Mouse (Mus musculus) kidney, postnatal 0 days (tissue): ENCODE data around the gene Fam45a. TPM values are rescaled to one million over a fixed set of nuclear protein-coding genes. Genes with fewer than 3 reads are reported as not detected.
A peak's percentile ranks its signal among the peaks of the same experiment; 100 is the strongest.

Experiments used
- ATAC-seq: fragments of 200-750 bp; cut with Nextera tagmentation; replicated peaks from 2 replicates; pipeline ENCODE4 v1.8.0; 2017; ENCODE audit warnings: low read depth, moderate number of reproducible peaks, moderate TSS enrichment, moderate library complexity; ENCODE audit not compliant: low FRiP score
- DNase-seq: peaks from one replicate; pipeline ENCODE4 v3.0.0-alpha.2; 2016; ENCODE audit warnings: low spot score
- H3K27ac ChIP-seq: fragments of 300-500 bp; sonication (generic); 2 replicates; pipeline ENCODE4 v1.5.1; 2014; ENCODE audit warnings: mild to moderate bottlenecking
- H3K27me3 ChIP-seq: fragments of 300-500 bp; sonication (generic); 2 replicates; pipeline ENCODE4 v1.6.1; 2014; ENCODE audit warnings: low read length, mixed read lengths; ENCODE audit not compliant: insufficient read depth
- H3K36me3 ChIP-seq: fragments of 300-500 bp; sonication (generic); 2 replicates; pipeline ENCODE4 v1.6.1; 2014; ENCODE audit warnings: low read length, mixed read lengths; ENCODE audit not compliant: insufficient read depth
- H3K4me1 ChIP-seq: fragments of 300-500 bp; sonication (generic); replicated peaks from 2 replicates; pipeline ENCODE4 v1.6.1; 2014; ENCODE audit warnings: antibody characterized with exemption, low read length, mixed read lengths; ENCODE audit not compliant: insufficient read depth
- H3K4me2 ChIP-seq: fragments of 300-500 bp; sonication (generic); 2 replicates; pipeline ENCODE4 v1.6.1; 2014; ENCODE audit warnings: mild to moderate bottlenecking, low read length, moderate library complexity, mixed read lengths
- H3K4me3 ChIP-seq: fragments of 300-500 bp; sonication (generic); replicated peaks from 2 replicates; pipeline ENCODE4 v1.5.1; 2014; ENCODE audit warnings: low read depth, low read length
- H3K9ac ChIP-seq: fragments of 300-500 bp; sonication (generic); 2 replicates; pipeline ENCODE4 v1.6.1; 2014; ENCODE audit warnings: low read depth, low read length
- H3K9me3 ChIP-seq: fragments of 300-500 bp; sonication (generic); replicated peaks from 2 replicates; pipeline ENCODE4 v1.6.1; 2016; ENCODE audit warnings: low read length, inconsistent platforms, mixed read lengths
- CTCF ChIP-seq: IDR thresholded peaks from 2 replicates; pipeline ENCODE4 v1.5.1; 2016; ENCODE audit warnings: antibody characterized with exemption, low read depth, mild to moderate bottlenecking, moderate library complexity
- WGBS: fragments of 180-500 bp; shearing (Covaris S2); extraction: QIAGEN DNeasy Blood & Tissue Kit; methylation state at CpG from one replicate; pipeline ENCODE4 v1.1.7; 2014; 5-methylcytosine and 5-hydroxymethylcytosine counted together
- microRNA-seq: library from miRNA; unstranded; fragments of <30 nt; microRNA quantifications from one replicate; pipeline ENCODE4, GENCODE M21; 2016
- polyA plus RNA-seq: library from polyadenylated mRNA; unstranded; fragments of >200 nt; fragmentation: Nextera tagmentation; extraction: Ambion mirVana; gene quantifications from 2 replicates; pipeline ENCODE4 v1.2.1, GENCODE M21; 2015

The Fam45a gene
- polyA plus RNA-seq, 1 experiment from 2014 or later: 26.5 TPM

DNA sequence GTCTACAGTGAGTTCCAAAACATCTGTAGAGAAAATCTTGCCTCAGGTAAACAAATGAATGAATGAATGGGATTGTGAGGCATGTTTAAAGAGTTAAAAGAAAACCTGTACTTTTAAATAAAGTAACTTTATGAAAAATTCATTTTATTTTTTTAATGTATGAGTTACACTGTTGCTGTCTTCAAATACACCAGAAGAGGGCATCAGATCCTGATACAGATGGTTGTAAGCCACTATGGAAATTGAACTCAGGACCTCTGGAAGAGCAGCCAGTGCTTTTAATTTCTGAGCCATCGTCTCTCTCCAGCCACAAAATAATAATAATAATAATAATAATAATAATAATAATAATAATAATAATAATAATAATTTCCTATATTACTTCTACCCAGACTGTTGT, 59.1 kb downstream of the Fam45a start:
- ATAC-seq (no peak), DNase-seq (no peak)
- Histone ChIP-seq H3K4me1 (peaks cover 4% of the 10 kb centered on the region; the same call in 1 of the 2 replicates), H3K9me3 (no peaks in the 10 kb centered on the region), H3K4me2 (no peak overlapping the region), H3K4me3 (no peak overlapping the region), H3K27me3 (no peaks in the 10 kb centered on the region), H3K36me3 (peaks cover 17% of the 10 kb centered on the region; the same call in 1 of the 2 replicates), H3K9ac (no peak overlapping the region), H3K27ac (no peak overlapping the region)
- 86% methylated on average over 1 of the region's 1 CpGs for whole genome bisulfite sequencing
- TF ChIP-seq CTCF: peak; percentile 42

DNA sequence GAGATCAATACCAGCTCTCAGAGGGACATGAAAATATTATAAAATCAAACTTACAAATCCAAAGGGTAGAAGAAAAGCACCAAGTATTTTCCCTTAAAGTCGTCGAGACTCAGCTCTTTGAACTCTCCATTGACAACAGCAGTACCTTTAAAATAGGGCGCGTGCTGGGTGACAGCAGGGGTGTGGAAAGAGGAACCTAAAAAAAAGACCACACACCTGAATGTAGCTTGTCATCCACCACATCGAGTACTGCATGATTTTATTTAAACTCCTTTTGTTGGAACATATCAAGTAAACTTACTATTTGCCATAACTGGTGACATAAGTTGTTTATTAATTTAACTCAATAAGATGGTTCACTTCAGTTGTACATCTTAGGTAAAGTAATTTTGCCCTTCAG, 60.0 kb downstream of the Fam45a start:
- Histone ChIP-seq H3K4me3 (no peak overlapping the region), H3K27me3 (no peaks in the 10 kb centered on the region), H3K9me3 (no peaks in the 10 kb centered on the region), H3K4me1 (peaks cover 4% of the 10 kb centered on the region; the same call in 1 of the 2 replicates), H3K36me3 (peaks cover 17% of the 10 kb centered on the region; the same call in 1 of the 2 replicates), H3K27ac (no peak overlapping the region), H3K9ac (no peak overlapping the region), H3K4me2 (no peak overlapping the region)
- ATAC-seq (no peak), DNase-seq (no peak)
- no peak for TF ChIP-seq CTCF
- WGBS: 94% methylated on average over 5 of the region's 5 CpGs

DNA sequence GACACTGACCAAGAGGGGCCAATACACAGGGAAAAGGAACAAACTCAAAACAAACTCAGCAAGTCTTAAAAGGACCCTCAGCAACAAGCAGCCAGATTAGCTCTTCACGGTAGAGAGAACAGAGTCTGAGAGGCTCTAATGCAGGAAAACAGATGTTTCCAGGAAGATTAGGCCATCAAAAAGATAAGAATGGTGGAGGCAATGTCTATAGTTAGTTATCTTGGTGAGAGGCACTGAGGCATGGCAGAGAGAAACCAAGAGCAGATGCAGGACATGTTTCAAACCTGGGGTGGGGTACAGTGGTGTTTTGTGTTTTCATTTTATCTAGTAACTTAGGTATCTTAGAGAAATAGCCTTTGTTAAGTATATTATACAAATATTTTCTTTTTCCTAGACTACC, 60.9 kb downstream of the Fam45a start:
- H3K9ac ChIP-seq: no peak overlapping the region
- H3K27me3 ChIP-seq: no peaks in the 10 kb centered on the region
- 37% methylated on average over 1 of the region's 1 CpGs for WGBS
- H3K4me3 ChIP-seq: no peak overlapping the region
- H3K9me3 ChIP-seq: no peaks in the 10 kb centered on the region
- ATAC-seq (no peak), DNase-seq (no peak)
- peaks cover 4% of the 10 kb centered on the region; the same call in 1 of the 2 replicates for H3K4me1 ChIP-seq
- TF ChIP-seq CTCF: no peak
- 0 out of 2 replicates have a peak, but pooled peaks cover 17% of the 10 kb centered on the region for H3K36me3 ChIP-seq
- no peak overlapping the region for H3K27ac ChIP-seq
- H3K4me2 ChIP-seq: no peak overlapping the region

DNA sequence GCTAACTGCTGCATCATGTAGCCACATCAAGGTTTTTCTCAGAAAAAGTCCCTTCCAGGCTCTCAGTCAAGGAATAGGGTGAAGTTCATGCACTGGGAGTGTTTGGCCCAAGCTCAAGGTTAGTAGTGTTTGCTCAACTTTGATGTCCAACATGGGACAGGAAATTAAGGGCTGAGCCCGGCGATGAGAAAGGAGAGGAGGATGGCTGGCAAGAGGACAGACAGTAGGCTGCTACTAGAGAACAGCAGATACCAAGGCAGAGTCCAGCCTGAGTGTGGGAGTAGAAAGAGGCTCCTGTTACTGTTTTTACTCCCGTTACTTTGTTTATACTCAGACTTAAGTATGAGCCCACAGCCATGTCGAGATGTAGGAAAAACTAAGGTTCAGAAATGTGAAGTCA, 62.1 kb downstream of the Fam45a start:
- Histone ChIP-seq H3K4me2 (peak overlapping the region; percentile 72), H3K4me1 (peaks cover 4% of the 10 kb centered on the region; the same call in 1 of the 2 replicates), H3K27me3 (no peaks in the 10 kb centered on the region), H3K9me3 (no peaks in the 10 kb centered on the region), H3K27ac (peak overlapping the region; percentile 91), H3K9ac (peak overlapping the region; percentile 68; the same call in 1 of the 2 replicates), H3K36me3 (0 out of 2 replicates have a peak, but pooled peaks cover 12% of the 10 kb centered on the region), H3K4me3 (peak overlapping the region; percentile 62)
- ATAC-seq (no peak), DNase-seq (peak; percentile 61)
- 2% methylated on average over 4 of the region's 4 CpGs for WGBS
- TF ChIP-seq CTCF: no peak

DNA sequence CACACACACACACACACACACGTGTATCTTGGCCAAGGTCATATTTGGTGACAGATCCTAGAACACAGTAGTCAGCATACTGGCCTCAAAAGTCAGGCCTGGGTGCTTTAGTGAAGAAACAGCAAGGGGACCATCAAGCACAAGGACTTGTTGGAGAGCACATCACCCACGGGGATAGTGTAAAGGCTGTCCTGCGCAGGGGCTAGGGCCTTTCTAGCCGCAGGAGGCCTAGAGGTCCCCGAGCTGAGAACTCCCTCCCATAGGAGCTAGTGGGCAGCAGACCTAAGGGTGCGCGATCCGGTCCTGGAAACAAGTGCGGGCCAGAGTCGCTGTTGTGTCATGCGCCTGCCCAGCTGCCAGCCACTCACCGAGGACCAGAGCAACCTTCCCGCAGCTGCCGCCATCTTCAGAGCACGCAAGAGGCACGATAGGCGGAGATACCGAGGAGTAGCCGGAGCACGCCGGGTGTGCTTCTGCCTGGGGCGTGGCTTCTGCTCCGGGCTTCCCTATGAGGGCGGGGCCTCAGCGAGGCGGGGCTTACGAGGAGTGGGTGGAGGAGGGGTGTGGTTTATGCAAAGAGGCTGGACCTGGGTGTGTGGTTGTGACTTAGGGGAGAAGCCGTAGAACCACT, 62.8 kb downstream of the Fam45a start, which contains the start of gene Prdx3:
Gene Prdx3, minus strand, starts transcription at position 493 of the 631 bp plus-strand sequence.
- 0% methylated on average over 28 of the region's 28 CpGs for WGBS
- ATAC-seq (peak; percentile 99), DNase-seq (peak; percentile 98)

DNA sequence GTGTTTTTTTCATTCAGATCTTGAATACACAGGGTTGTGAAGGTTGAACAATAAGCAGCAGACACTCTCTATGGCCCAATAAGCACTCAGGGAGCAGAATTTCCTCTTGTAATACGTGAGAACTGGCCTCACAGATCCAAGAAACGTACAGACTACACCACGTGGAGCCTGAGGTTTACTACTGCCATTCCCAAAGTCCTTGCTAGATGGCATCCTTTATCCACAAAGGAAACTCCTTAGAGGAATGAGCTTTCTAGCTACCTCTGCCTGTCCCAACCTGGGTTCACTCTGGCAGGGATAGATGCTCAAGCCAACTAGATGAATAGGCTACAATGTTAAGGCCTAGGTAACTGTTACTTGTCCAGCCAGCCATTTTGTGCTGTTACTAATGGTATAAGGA, 71.7 kb downstream of the Fam45a start:
- Histone ChIP-seq H3K4me3 (no peak overlapping the region), H3K27me3 (no peaks in the 10 kb centered on the region), H3K4me2 (no peak overlapping the region), H3K9me3 (no peaks in the 10 kb centered on the region), H3K27ac (no peak overlapping the region), H3K4me1 (no peaks in the 10 kb centered on the region), H3K36me3 (no peaks in the 10 kb centered on the region), H3K9ac (no peak overlapping the region)
- WGBS: 8% methylated on average over 3 of the region's 3 CpGs
- peak; percentile 81 for TF ChIP-seq CTCF
- ATAC-seq (peak; percentile 69; the same call in 1 of the 2 replicates), DNase-seq (peak; percentile 82)

More for the DNA sequence above, 62.8 kb downstream of the Fam45a start, which contains the start of gene Prdx3:
- H3K4me3 ChIP-seq: peak within 1 kb of the TSS; percentile 62
- no peaks in the 10 kb centered on the region for H3K27me3 ChIP-seq
- H3K27ac ChIP-seq: peak within 1 kb of the TSS; percentile 91
- TF ChIP-seq CTCF: peak; percentile 36; the same call in 1 of the 2 replicates
- H3K9ac ChIP-seq: peak within 1 kb of the TSS; percentile 68
- H3K4me1 ChIP-seq: peaks cover 4% of the 10 kb centered on the region; the same call in 1 of the 2 replicates
- peak within 1 kb of the TSS; percentile 72 for H3K4me2 ChIP-seq
- 0 out of 2 replicates have a peak, but pooled peaks cover 7% of the 10 kb centered on the region for H3K36me3 ChIP-seq
- no peaks in the 10 kb centered on the region for H3K9me3 ChIP-seq

Small RNAs within 50 kb of the gene (microRNA-seq; reads per million reads assigned to microRNA genes)
- gene mmu-mir-3084-1: not detected

Other genes starting within 250 kb of the Fam45a start
- 17.8 and 20.0 TPM in 2 replicates for gene Cacul1, start 230.6 kb upstream of the Fam45a start, polyA plus RNA-seq
- gene Nanos1, start 55.6 kb upstream of the Fam45a start, polyA plus RNA-seq: 0.69 and 0.75 TPM in 2 replicates
- 97.2 and 108 TPM in 2 replicates for gene Eif3a, start 20.9 kb upstream of the Fam45a start, polyA plus RNA-seq
- 8.3 and 8.7 TPM in 2 replicates for gene Sfxn4, start 49.9 kb downstream of the Fam45a start, polyA plus RNA-seq
- gene Prdx3, start 63.0 kb downstream of the Fam45a start, polyA plus RNA-seq: 190 and 193 TPM in 2 replicates
- 2.3 and 2.9 TPM in 2 replicates for gene Grk5, start 78.2 kb downstream of the Fam45a start, polyA plus RNA-seq